Mouse (Mus musculus) CH12.LX (cell line): ENCODE measurements at regions not wholly inside any gene's neighbourhood (a gene's known extent, or its start where the extent isn't known, plus 50 kb on each side); places are given as distances from the start of the nearest gene placed in this dataset.

Experiments
- DNase-seq: peaks from one replicate; pipeline ENCODE4 v3.0.0-alpha.2; 2013; ENCODE audit errors: extremely low read depth
- H3K27ac ChIP-seq: 2 replicates; pipeline ENCODE4 v1.5.1; 2012; ENCODE audit warnings: low read depth, mild to moderate bottlenecking, control low read depth, moderate library complexity; ENCODE audit not compliant: insufficient read depth
- H3K27me3 ChIP-seq: replicated peaks from 2 replicates; pipeline ENCODE3; 2012; ENCODE audit warnings: inconsistent platforms
- H3K36me3 ChIP-seq, 2 experiments: replicated peaks in 1 of 2; 2 replicates each; pipeline versions ENCODE3 to v1.6.1; 2012; ENCODE audit warnings: inconsistent platforms in 1 of 2, low read length in 1 of 2, mild to moderate bottlenecking in 1 of 2, mixed read lengths in 1 of 2, moderate library complexity in 1 of 2; ENCODE audit not compliant: control insufficient read depth in 1 of 2, insufficient read depth in 1 of 2
- H3K4me1 ChIP-seq, 2 experiments: 2 replicates each; pipeline ENCODE4 v1.6.1; 2012; ENCODE audit warnings: inconsistent platforms in 1 of 2, moderate library complexity in 1 of 2; ENCODE audit not compliant: insufficient read depth in 2 of 2, control insufficient read depth in 1 of 2
- H3K4me2 ChIP-seq: 2 replicates; pipeline ENCODE4 v1.6.1; 2012; ENCODE audit warnings: low read depth, mild to moderate bottlenecking, control low read depth; ENCODE audit not compliant: poor library complexity, insufficient read depth, severe bottlenecking
- H3K4me3 ChIP-seq, 3 experiments: fragments of 150-350 bp in 1 of 3; sonication (generic) in 1 of 3; replicated peaks in 1 of 3; 2 replicates each; pipeline versions ENCODE3 to v1.5.1; 2011 to 2012; ENCODE audit warnings: low read depth in 2 of 3, low read length in 2 of 3, mild to moderate bottlenecking in 2 of 3, moderate library complexity in 2 of 3, control low read depth in 1 of 3, improper control_type of control experiment in 1 of 3, inconsistent platforms in 1 of 3, mixed read lengths in 1 of 3; ENCODE audit not compliant: poor library complexity in 1 of 3
- H3K79me2 ChIP-seq: replicated peaks from 2 replicates; pipeline ENCODE4 v1.6.1; 2012; ENCODE audit warnings: mild to moderate bottlenecking, moderate library complexity; ENCODE audit not compliant: control insufficient read depth, poor library complexity, insufficient read depth, severe bottlenecking; ENCODE audit errors: extremely low read depth
- H3K9ac ChIP-seq: 2 replicates; pipeline ENCODE4 v1.6.1; 2012; ENCODE audit warnings: low read depth, mild to moderate bottlenecking, control low read depth, moderate library complexity; ENCODE audit not compliant: insufficient read depth
- H3K9me3 ChIP-seq: replicated peaks from 2 replicates; pipeline ENCODE3; 2012; ENCODE audit warnings: low read length, inconsistent platforms, mixed read lengths
- BHLHE40 ChIP-seq: IDR thresholded peaks from 2 replicates; pipeline ENCODE4 v1.6.1; 2011; ENCODE audit warnings: mild to moderate bottlenecking, low read depth, low read length, improper control_type of control experiment
- CTCF ChIP-seq, 2 experiments: IDR thresholded peaks in 1 of 2; conservative IDR thresholded peaks in 1 of 2; 2 replicates each; pipeline ENCODE4 v1.5.1; 2011 to 2012; ENCODE audit warnings: low read depth in 2 of 2, low read length in 2 of 2, improper control_type of control experiment in 1 of 2, inconsistent platforms in 1 of 2, mild to moderate bottlenecking in 1 of 2, moderate library complexity in 1 of 2
- E2F4 ChIP-seq: IDR thresholded peaks from 2 replicates; pipeline ENCODE4 v1.6.1; 2011; ENCODE audit warnings: low read depth, low read length, improper control_type of control experiment; ENCODE audit not compliant: insufficient replicate concordance
- ELF1 ChIP-seq: IDR thresholded peaks from 2 replicates; pipeline ENCODE4 v1.6.1; 2014; ENCODE audit warnings: low read depth, mild to moderate bottlenecking, inconsistent platforms, low read length, improper control_type of control experiment
- HCFC1 ChIP-seq: IDR thresholded peaks from 2 replicates; pipeline ENCODE4 v1.6.1; 2012; ENCODE audit warnings: low read depth, mild to moderate bottlenecking, inconsistent platforms, low read length, improper control_type of control experiment
- IRF4 ChIP-seq: IDR thresholded peaks from 2 replicates; pipeline ENCODE4 v1.6.1; 2014; ENCODE audit warnings: low read depth, mild to moderate bottlenecking, inconsistent platforms, low read length, improper control_type of control experiment
- JUN ChIP-seq: IDR thresholded peaks from 2 replicates; pipeline ENCODE4 v1.6.1; 2011; ENCODE audit warnings: low read depth, mild to moderate bottlenecking, low read length, improper control_type of control experiment, moderate library complexity; ENCODE audit not compliant: insufficient read depth
- KAT2A ChIP-seq: IDR thresholded peaks from 2 replicates; pipeline ENCODE4 v1.6.1; 2012; ENCODE audit warnings: low read length, improper control_type of control experiment, inconsistent platforms; ENCODE audit not compliant: insufficient replicate concordance
- MAX ChIP-seq: IDR thresholded peaks from 2 replicates; pipeline ENCODE4 v1.6.1; 2011; ENCODE audit warnings: low read length, improper control_type of control experiment
- MAZ ChIP-seq: IDR thresholded peaks from 2 replicates; pipeline ENCODE4 v1.6.1; 2012; ENCODE audit warnings: low read depth, mild to moderate bottlenecking, inconsistent platforms, low read length, improper control_type of control experiment, moderate library complexity
- MEF2A ChIP-seq: IDR thresholded peaks from 2 replicates; pipeline ENCODE4 v1.6.1; 2014; ENCODE audit warnings: low read depth, mild to moderate bottlenecking, inconsistent platforms, low read length, improper control_type of control experiment, borderline replicate concordance
- MXI1 ChIP-seq: IDR thresholded peaks from 2 replicates; pipeline ENCODE4 v1.6.1; 2011; ENCODE audit warnings: mild to moderate bottlenecking, low read depth, low read length, improper control_type of control experiment
- MYC ChIP-seq: IDR thresholded peaks from 2 replicates; pipeline ENCODE4 v1.6.1; 2011; ENCODE audit warnings: low read depth, mild to moderate bottlenecking, improper control_type of control experiment, low read length
- PAX5 ChIP-seq: IDR thresholded peaks from 2 replicates; pipeline ENCODE4 v1.6.1; 2012; ENCODE audit warnings: low read length, inconsistent platforms, mixed read lengths
- POLR2A ChIP-seq: IDR thresholded peaks from 2 replicates; pipeline ENCODE4 v1.6.1; 2011; ENCODE audit warnings: low read depth, mild to moderate bottlenecking, improper control_type of control experiment, low read length
- SIN3A ChIP-seq: IDR thresholded peaks from 2 replicates; pipeline ENCODE4 v1.6.1; 2012; ENCODE audit warnings: low read length, improper control_type of control experiment, inconsistent platforms
- SMC3 ChIP-seq: IDR thresholded peaks from 2 replicates; pipeline ENCODE4 v1.6.1; 2011; ENCODE audit warnings: low read depth, low read length, improper control_type of control experiment
- TBP ChIP-seq: conservative IDR thresholded peaks from 2 replicates; pipeline ENCODE4 v1.6.1; 2011; ENCODE audit warnings: low read depth, low read length, improper control_type of control experiment
- TCF12 ChIP-seq: IDR thresholded peaks from 2 replicates; pipeline ENCODE4 v1.6.1; 2014; ENCODE audit warnings: low read depth, mild to moderate bottlenecking, inconsistent platforms, low read length, improper control_type of control experiment
- ZC3H11A ChIP-seq: IDR thresholded peaks from 2 replicates; pipeline ENCODE4 v1.6.1; 2012; ENCODE audit warnings: low read depth, mild to moderate bottlenecking, inconsistent platforms, low read length, improper control_type of control experiment
- ZNF384 ChIP-seq: IDR thresholded peaks from 2 replicates; pipeline ENCODE4 v1.6.1; 2012; ENCODE audit warnings: low read depth, low read length, improper control_type of control experiment, inconsistent platforms
- dilution Hi-C: fragments of 300-500 bp; cut with MboI; formaldehyde crosslinking; loops from 2 replicates; pipeline ENCODE4 v1.14.3; 2020; ENCODE audit warnings: low sequenced_read_pairs; ENCODE audit not compliant: extremely low pct_unique_long_range_greater_than_20kb, extremely low pct_ligation_motif_present
- in situ Hi-C: fragments of 300-500 bp; cut with MboI; formaldehyde crosslinking; loops from 3 replicates; pipeline ENCODE4 v1.14.3; 2019; ENCODE audit warnings: low sequenced_read_pairs, low pct_ligation_motif_present, low pct_unique_long_range_greater_than_20kb, mixed read lengths

DNA sequence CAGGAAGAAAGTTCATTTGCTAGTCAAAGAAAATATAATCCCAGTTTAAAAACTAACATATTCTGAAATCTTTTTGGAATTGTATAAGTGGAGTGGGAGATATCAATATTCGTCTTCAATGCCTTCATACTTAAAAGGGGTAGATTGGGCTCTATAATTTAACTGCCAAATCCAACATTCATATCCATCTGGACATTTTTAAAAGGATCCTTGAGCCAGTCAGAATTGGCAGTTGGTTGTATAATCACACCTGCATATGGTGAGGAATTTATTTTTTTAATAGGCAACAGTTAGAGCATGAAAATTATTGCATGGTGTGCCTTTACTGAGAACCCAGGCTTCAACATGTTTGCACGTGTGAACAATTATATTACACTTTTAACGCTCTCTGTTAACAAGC is 419.5 kb upstream of the Cd180 start:
- no peaks in the 10 kb centered on the region for H3K9me3 ChIP-seq
- H3K4me2 ChIP-seq, result no peak overlapping the region
- no peak overlapping the region for H3K27ac ChIP-seq
- no peak overlapping the region for H3K4me3 ChIP-seq
- no peaks in the 10 kb centered on the region for H3K27me3 ChIP-seq
- H3K9ac ChIP-seq, result no peak overlapping the region
- no peaks in the 10 kb centered on the region for H3K79me2 ChIP-seq
- in situ Hi-C loops, result no loop called here
- H3K36me3 ChIP-seq, result no peaks in the 10 kb centered on the region
- no peaks in the 10 kb centered on the region for H3K4me1 ChIP-seq
- DNase-seq, result no peak
- dilution Hi-C loops, result no loop called here
- TF ChIP-seq SIN3A, result no peak
- TF ChIP-seq CTCF (conservative IDR thresholded peaks at IDR 0.05 in 1 of 2, IDR thresholded peaks at IDR 0.05 in 1 of 2; ENCODE audit: low read depth in 2 of 2, low read length in 2 of 2), result no peak
- no peak for TF ChIP-seq MAZ
- TF ChIP-seq MEF2A, result no peak
- no peak for TF ChIP-seq KAT2A
- no peak for TF ChIP-seq BHLHE40
- TF ChIP-seq ZNF384, result no peak
- TF ChIP-seq PAX5, result no peak
- TF ChIP-seq MAX, result no peak
- no peak for TF ChIP-seq JUN
- no peak for TF ChIP-seq ZC3H11A
- no peak for TF ChIP-seq E2F4
- TF ChIP-seq IRF4, result no peak
- TF ChIP-seq ELF1, result no peak
- TF ChIP-seq SMC3, result no peak
- no peak for TF ChIP-seq HCFC1
- TF ChIP-seq MXI1, result no peak
- TF ChIP-seq POLR2A, result no peak
- no peak for TF ChIP-seq MYC
- TF ChIP-seq TCF12, result no peak

DNA sequence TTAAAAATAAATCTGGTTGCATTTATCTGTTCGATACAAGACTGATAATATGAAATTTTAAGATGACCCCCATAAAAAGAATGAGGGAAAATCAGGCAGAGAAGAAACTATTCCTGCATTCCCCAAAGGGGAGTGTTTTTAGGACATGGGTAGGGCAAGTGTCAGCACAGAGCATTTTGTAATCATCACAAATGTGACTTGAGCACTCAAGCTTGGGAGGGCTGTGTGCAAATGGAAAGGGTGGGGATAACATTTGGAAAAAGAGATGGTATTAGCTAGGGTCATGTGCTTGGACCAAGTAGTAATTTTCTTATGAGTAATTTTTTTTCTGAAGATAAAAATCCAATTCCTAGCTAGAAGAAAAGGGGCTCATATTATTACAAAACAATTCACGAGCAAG is 418.1 kb upstream of the Cd180 start:
- no peak overlapping the region for H3K27ac ChIP-seq
- no peaks in the 10 kb centered on the region for H3K4me1 ChIP-seq
- no peaks in the 10 kb centered on the region for H3K9me3 ChIP-seq
- H3K27me3 ChIP-seq, result no peaks in the 10 kb centered on the region
- no peaks in the 10 kb centered on the region for H3K36me3 ChIP-seq
- DNase-seq, result no peak
- H3K4me3 ChIP-seq, result no peak overlapping the region
- no peak overlapping the region for H3K9ac ChIP-seq
- in situ Hi-C loops, result no loop called here
- dilution Hi-C loops, result no loop called here
- H3K4me2 ChIP-seq, result no peak overlapping the region
- TF ChIP-seq TBP (no peak), MAZ (no peak)
- no peaks in the 10 kb centered on the region for H3K79me2 ChIP-seq
